Mouse (Mus musculus) B cell, adult 2 months (primary cell): ENCODE measurements at regions not wholly inside any gene's neighbourhood (a gene's known extent, or its start where the extent isn't known, plus 50 kb on each side); places are given as distances from the start of the nearest gene placed in this dataset.

Source experiments
- DNase-seq, 2 experiments: peaks; one replicate each; pipeline ENCODE4 v3.0.0; 2022

DNA sequence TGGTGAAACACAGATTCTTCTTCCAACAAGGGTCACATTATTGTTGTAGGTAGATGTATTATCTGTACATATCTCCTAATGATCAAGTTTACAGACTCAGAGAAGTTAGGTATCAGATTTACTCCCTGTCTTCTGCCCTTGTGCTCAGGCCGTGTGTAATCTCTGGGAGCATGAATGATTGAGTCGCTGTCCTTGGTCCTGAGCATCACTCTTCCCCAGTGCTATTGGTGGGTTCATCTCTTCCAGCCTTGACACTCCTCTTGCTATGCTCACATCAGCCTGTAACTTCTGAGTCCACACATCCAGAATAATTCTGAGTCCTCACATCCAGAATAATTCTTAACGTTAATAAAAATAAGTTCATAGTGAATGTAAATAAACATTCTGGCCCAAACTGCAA is 295.6 kb downstream of the Basp1 start:
- DNase-seq, result no peak

- no peak for DNase-seq
Measured at GRCm38 (mm10) chr15:25102727-25103126, 310.8 kb downstream of the Basp1 start.

DNA sequence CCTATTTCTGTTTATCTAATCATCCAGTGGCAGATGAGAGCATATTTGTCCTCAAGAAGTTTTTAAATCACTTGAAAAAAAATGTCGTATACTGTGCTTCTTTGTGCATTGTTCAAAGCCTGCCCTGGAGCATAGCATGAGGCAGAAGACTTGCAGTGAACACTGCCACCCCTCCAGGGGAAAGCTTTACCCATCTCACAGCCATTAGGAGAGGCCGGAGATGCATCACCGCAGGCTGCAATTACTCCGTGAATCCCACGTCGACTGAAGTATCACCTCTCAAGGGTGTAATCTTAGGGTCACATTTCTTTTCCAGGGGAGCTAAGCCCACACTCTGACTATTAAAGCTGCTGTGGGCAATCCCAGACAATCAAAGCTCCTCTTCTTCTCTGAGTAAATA is 319.8 kb downstream of the Basp1 start:
- no peak for DNase-seq

- no peak for DNase-seq
Measured at GRCm38 (mm10) chr15:25069701-25070100, 343.9 kb downstream of the Basp1 start.

GRCm38 (mm10) chr15:25059347-25059746 is 354.2 kb downstream of the Basp1 start:
- no peak for DNase-seq

- DNase-seq, result peak; percentile 12 to 21
Measured at GRCm38 (mm10) chr15:25047875-25048274, 365.7 kb downstream of the Basp1 start.

GRCm38 (mm10) chr15:25046514-25047138 is 366.9 kb downstream of the Basp1 start:
- no peak for DNase-seq

DNA sequence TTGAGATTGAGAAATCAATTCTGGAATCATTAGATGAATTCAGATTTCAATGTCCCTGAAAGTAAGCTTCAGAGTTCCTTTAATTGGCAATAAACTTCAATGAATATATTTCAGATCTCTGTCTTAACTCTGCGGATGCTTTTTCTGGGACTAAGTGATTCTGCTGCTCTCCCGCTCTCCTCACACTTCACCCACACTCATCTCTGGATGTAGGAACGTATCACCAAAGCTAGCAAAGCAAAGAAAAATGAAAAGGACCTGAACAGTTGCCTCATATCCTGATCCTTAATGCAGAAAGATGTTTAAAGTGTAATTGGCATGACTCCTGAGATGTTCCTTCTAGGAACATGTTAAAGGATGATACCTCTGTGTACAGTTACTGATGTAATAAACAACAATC is 377.3 kb downstream of the Basp1 start:
- DNase-seq, result no peak

DNA sequence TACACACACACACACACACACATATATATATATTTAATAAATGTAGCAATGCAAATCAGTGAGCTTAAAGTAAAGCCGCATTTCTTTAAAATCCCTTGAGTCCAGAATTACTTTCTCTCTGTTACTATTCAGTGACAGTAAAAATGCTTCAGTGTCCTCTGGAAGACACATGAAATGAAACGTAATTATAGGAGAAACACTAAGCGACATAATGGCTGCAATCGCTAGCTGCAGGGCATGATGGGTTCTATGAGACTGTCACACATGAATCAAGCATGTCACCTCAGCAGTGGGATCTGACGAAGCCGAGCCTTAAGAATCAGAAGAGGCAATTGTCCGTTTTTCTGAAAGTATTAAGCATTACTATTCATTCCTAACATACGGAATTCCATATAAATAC is 385.7 kb downstream of the Basp1 start:
- no peak for DNase-seq

- DNase-seq, result no peak
Measured at GRCm38 (mm10) chr15:25026786-25027461, 386.6 kb downstream of the Basp1 start.

DNA sequence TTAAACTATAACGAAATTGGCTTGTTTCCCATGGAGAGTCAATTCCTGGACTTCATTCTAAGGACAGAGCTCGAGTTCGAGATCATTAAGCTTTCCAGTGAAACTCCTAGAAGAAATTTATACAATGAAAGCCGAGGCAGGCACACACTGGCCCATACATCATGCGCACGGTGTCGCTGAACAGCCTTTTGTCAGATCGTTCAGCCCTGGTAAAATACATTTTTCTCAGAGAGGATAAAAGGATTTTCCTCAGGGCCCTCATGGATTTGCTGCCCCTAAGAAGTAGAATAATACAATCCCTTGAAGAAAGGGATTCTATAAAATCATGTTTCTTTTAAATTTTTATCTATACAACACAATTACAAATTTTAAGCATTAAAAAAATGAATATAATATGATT is 387.2 kb downstream of the Basp1 start:
- no peak for DNase-seq

DNA sequence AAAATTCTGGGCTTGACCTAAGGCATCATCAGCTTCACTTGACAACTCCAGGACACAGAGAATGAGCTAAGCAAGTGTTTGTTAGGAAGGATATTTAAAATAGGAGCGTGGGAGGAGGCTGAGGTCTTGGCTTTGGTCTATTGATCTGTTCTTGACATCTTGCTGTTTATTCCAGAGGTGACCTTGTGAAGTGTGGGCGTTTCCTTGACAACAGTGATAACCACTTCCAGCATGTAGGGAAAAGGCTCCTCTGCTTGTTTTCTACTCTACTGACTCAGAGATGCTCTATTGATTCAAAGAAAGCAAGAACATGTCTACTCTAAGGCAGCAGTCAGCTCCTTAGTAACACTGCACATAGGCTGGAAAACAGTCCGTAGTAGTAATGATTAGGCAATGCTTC is 392.6 kb downstream of the Basp1 start:
- no peak for DNase-seq

DNA sequence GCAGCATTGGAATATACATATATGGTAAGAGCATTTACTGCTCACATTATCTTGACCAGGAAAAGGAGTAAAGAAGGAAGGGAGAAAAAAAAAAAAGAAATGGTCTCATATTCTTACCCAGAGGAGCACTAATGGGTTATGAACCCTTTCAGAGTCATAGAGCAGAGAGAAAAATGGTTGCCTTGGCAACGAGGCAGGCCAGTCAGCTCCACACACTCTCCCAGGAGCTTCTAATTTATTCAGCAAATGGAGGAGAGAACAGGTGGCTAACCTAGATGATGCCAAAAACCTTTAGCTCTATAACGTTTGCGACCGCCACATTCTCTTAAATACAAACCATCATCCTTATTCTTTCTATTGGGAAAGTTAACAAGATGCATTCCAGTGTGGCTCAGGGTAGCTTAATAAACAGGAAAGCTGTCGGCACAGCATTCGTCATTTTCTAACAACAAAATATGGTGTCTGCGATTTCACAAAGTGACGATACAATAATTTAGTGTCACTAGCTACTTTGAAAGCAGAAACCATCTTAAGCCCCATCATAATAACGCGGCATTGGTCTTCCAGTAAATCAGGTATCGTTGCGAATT is 394.1 kb downstream of the Basp1 start:
- no peak for DNase-seq

- DNase-seq, result no peak
Measured at GRCm38 (mm10) chr15:25018937-25019336, 394.6 kb downstream of the Basp1 start.

DNA sequence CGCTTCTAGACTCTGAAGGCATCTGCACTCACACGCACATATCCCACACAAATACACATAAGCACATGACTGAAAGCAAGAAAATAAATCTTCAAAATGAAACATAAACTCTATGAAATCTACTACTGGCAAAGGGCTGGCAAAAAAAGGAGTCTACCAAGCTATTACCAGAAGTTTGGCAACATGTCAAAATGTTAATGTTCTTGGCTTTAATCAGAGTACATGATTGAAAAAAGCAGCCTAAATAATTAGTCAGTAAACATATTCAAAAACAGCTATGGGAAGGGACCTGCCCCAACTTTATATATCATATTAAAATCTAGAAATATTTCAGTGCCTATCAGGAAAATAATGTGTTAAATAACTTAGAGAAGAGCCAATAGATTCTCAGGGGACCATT is 405.8 kb downstream of the Basp1 start:
- DNase-seq, result no peak

DNA sequence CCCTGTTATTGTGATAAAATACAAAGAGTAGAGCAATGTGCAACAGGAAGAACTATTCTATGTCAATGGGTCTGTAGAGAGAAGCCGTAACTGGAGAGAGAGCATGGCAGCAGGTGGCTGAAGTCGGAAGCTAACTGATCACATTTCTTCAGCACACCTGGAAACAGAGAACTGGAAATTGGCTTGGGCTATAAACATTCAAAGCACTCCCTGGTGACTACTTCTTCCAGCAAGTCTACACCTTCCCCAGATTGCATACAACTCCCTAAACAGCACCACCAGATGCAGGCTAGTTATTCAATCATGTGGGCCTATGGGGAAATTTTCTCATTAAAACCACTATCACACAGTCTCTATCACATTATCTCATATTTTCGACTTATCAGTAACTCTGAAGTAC is 413.4 kb downstream of the Basp1 start:
- DNase-seq, result no peak

DNA sequence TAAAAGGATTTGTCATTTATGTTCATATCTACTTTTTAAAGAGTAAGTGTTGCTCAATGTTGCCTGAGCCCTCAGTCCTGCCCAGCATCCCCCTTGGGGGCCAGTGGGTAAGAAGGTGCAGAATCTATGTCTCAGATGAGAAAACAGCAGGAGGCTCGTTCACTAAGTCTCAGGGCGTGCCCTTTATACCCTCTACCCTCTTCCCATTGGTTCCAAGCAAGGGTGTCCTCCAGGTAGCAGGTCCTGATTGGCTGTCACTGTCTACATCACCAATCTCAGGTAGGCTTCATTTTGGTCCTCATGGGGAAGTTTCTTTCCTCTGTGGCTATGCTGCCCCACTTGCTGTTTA is 420.3 kb downstream of the Basp1 start:
- no peak for DNase-seq

- no peak for DNase-seq
Measured at GRCm38 (mm10) chr15:24992665-24993324, 420.8 kb downstream of the Basp1 start.

DNA sequence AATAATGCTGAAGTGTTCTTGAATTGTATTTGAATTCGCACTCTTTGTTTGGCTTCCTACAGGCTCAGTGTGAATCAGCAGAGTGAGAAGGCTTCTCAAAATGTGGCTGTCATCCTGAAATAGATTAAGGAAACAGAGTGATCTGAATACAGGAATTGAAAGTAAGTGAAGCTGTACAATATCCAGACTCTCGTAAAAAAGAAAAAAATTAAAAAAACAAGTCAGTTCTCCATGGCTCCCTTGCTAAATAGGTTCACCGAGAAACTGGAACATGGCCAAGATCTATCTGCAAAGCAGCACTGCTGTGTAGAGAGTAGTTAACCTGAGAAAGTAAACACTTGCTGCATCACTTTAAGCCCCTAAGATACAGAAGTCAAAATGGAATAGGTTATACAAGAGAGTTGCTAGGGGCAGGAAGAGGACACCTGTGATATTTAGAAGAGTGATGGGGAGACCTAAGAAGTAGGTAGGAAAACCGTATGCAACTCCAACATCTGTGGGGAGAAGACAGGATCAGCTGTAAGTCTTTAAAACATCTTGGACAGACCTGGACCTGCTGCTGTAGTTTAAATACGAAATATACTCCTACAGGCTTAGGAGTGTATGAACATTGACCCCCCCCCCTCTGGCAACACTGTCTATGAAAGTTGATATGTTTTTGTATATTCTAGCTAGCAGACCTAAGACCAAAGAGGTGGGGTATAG is 423.3 kb downstream of the Basp1 start:
- DNase-seq, result no peak

GRCm38 (mm10) chr15:24980841-24981240 is 432.7 kb downstream of the Basp1 start:
- no peak for DNase-seq

DNA sequence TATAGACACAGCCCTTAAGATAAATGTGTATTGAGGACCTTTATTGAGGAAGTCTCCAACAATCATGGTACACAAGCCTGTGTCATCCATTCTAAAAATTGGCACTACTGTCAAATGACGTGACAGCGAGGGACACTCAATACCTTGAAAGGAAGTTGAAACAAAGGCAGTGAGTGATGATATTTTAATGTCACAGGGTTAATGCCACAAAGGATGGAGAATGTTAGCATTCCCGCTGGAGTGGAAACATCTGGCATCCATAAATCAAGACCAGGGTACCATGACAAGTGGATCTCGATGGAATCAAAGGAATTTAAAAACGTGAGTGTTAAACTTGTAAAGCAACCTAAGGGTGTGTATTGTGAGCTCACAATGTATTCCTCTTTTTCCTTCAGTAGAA is 441.5 kb downstream of the Basp1 start:
- no peak for DNase-seq

DNA sequence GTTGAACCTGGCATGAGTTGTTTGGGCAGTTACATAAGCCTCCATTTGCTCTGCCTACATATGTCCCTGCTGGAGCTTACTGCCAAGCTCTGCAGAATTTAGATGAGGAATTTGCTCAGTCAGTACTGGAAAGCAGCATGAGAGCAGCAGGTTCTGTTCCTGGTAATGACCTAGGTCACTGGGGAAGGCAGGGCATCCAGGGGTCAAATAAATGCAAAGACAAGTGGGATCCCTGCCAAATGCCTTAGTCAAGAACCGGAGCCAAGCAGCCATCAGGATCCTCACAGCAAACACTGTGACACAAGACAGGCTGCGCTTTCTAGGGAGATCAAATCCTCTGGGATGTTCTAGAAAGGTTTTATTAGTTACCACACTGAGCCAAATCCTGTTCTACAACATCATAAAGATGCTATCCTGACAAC is 444.2 kb downstream of the Basp1 start:
- no peak for DNase-seq

DNA sequence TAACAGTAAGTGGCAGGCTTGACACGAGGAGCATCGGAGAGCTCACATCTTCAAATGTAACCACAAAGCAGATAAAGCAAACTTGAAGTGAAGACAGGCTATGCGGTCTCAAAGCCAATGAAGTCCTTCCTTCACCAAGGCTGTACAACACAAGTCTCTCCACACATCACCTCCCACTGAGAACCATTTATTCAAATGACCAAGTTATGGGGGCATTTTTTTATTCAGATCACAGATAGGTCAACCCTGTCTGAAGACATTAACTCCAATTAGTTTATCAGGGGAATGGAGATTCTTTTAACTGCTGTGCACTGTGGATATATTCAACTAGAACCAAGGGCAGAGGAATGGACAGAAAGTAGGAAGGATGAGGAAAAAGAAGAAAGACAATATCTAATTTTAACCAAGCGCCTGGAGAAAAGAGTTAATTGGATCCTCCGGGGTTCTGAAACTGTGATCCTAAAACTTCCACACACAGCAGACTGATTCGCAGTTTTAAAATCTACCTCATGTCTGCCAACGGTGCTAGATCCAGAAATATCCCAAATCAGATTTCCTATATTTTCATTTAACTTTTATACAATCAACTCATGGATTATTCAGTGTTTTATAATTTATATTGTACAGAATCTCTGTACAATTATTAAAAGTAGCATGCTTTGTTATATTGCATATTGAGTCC is 444.8 kb downstream of the Basp1 start:
- no peak for DNase-seq
